Mouse (Mus musculus): Measurements from ENCODE around the gene Ypel5. TPM values are rescaled to one million over a fixed set of nuclear protein-coding genes. Genes with fewer than 3 reads are reported as not detected.

Ypel5 gene
- polyA plus RNA-seq, 1 experiment, result 27.2 TPM

- TF ChIP-seq POLR2A (IDR thresholded peaks at IDR 0.05; ENCODE audit: control insufficient read depth, extremely low read depth, insufficient read depth, low read length, poor library complexity) (no peak), CTCF (IDR thresholded peaks at IDR 0.05; ENCODE audit: borderline replicate concordance, control insufficient read depth, extremely low read depth, insufficient read depth, low read length, poor library complexity) (no peak)
These were observed 62.5 kb downstream of the Ypel5 start for GRCm38 (mm10) chr17:72898775-72899174.

More at GRCm38 (mm10) chr17:72898775-72899174, 62.5 kb downstream of the Ypel5 start:
- Histone ChIP-seq H3K36me3 (ENCODE audit: control insufficient read depth, insufficient read depth, low read length) (no peaks in the 10 kb centered on the region), H3K4me1 (replicated peaks; ENCODE audit: control insufficient read depth, insufficient read depth, low read length) (no peaks in the 10 kb centered on the region), H3K27ac (ENCODE audit: control insufficient read depth, insufficient read depth, low read length) (no peak overlapping the region), H3K27me3 (ENCODE audit: control insufficient read depth, insufficient read depth, low read length) (no peaks in the 10 kb centered on the region), H3K4me3 (ENCODE audit: control insufficient read depth, insufficient read depth, low read length) (no peak overlapping the region)
- no peak for DNase-seq
- WGBS, result 80% methylated on average over 3 of the region's 3 CpGs

Other genes starting within 250 kb of the Ypel5 start
- 0.03 TPM in 2 replicates for gene Alk, start 231.8 kb upstream of the Ypel5 start, polyA plus RNA-seq (2012; rRNA removed)
- 197 and 216 TPM in 2 replicates for gene Lbh, start 81.9 kb downstream of the Ypel5 start, polyA plus RNA-seq (2012; rRNA removed)